Mouse (Mus musculus) kidney, adult 18-20 months (tissue): ENCODE data around the gene Nemf.
A peak's percentile ranks its signal among the peaks of the same experiment; 100 is the strongest.
"Not testable (repeated sequence)": the region's sequence is repeated elsewhere in the genome, so short reads cannot be mapped to it uniquely, and the experiment has no call there.

Experiments
- DNase-seq: peaks from one replicate; pipeline ENCODE4 v3.0.0; 2021

Gene Nemf

DNA sequence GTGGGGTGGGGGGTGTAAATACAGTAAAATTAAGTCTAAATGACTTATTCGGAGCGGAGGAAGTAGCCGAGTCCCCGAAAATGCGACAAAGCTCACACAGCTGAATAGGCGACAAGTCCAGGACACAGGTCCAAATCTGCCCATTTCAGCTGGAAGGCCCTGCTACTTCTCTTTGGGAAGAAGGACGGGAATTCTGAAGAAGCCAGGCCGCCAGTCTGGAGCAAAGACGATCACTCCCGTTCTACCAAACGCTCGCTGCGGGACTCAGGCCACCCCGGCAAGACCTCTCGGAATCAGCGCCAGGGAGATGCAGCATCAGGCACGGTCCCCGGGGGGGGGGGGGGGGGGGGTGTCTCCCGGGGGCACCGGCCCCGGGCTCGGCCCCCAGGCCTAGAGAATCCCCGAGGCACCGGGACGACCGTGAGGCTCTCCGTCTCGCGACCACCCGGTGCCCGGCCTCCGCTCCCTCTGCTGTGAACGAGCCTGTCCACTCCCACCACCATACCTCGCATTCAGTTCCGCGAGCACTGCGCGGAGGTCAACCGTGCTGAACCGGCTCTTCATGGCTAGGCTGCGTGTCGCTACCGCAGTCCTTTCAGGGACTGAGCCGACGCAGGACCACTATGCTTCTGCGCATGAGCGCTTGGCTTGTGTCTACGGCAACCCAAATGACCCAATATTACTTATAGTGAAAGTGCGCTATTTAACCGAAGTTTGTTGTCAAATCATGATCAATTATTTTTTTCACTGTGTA, at the start of gene Nemf:
Gene Nemf (minus strand): TSS at position 620 of the 754 bp plus-strand sequence.
- DNase-seq, result peak; percentile 90

GRCm38 (mm10) chr12:69402594-69403167, 45.7 kb upstream of the Nemf start:
- no peak for DNase-seq

- DNase-seq, result no peak
These were observed 45.1 kb upstream of the Nemf start for GRCm38 (mm10) chr12:69402100-69402499.

GRCm38 (mm10) chr12:69400871-69401286, 43.9 kb upstream of the Nemf start:
- no peak for DNase-seq

GRCm38 (mm10) chr12:69400367-69400766, 43.4 kb upstream of the Nemf start:
- DNase-seq, result no peak

DNA sequence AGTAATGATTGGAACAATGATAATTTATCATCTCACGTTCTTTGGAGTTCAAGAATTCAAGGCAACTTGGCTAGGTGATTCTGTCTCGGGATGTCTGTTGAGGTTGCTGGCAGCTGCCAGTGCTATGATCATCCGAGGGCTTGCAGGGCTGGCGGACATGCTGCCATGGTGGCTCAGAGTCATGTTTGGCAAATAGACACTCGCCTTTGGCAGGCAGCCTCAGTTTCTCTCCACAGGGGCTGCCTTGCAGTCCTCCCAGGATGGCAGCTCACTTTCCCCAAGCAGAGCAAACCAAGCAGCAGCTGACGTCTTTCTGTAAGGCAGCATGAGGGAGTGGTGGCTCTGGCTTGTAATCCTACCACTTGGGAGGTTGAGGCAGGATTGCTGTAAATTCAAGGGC, 37.5 kb upstream of the Nemf start:
- DNase-seq, result no peak

GRCm38 (mm10) chr12:69393076-69393475, 36.1 kb upstream of the Nemf start:
- no peak for DNase-seq

- no peak for DNase-seq
These were observed 33.2 kb upstream of the Nemf start for GRCm38 (mm10) chr12:69390000-69390698.

DNA sequence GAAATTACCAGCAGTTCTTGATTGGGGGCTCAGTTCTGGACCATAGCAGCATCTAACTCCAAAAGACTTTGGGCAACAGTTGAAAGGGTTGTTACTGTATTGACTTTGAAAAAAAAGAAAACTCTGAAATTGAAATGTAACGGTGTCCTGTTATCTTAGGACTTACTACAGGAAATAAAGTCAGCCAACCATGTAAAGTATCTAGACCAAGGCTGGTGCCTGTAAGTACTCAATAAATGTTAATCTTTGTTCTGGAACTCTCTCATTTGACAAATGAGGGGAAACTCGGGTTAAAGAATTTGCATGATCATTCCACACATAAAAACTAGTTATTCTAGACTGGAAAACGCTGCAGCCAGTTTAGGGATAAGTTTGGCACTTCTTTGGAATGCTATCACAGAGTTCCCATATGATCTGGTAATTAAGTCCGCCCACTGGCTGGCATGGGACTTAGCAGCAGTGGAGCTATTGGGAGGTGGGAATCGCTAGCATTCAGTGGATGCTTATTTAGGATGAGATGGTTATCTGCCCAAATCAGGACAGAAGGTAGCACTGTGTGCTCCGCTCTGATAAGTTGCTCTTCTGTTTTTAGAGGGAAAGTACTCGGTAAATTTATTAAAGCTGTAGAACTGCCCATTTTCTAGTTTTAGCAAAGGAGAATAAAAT, 32.4 kb upstream of the Nemf start:
- no peak for DNase-seq

DNA sequence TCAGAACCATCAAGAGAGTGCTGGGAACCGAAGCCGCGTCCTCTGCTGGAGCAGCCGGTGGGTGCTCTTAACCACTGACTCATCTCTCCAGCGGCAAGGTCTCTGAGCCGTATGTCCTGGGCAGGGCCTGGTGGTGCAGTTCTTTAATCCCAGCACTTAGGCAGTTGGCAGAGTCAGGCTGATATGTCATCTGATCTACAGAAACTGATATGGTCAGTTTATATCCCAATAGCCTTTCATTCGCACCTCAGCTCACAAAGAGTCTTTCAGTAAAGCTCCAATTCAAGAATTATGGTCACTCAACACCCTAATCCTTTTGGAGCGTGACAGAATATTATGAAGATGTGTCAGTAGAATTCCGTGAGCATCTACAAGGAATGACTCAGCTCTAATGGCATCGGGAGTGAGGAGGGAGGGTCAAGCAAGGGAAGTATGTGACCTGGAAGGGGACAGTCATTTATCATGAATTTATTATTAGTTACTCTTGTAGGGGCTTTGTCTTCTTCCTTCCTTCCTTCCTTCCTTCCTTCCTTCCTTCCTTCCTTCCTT, 31.4 kb upstream of the Nemf start:
- no peak for DNase-seq

DNA sequence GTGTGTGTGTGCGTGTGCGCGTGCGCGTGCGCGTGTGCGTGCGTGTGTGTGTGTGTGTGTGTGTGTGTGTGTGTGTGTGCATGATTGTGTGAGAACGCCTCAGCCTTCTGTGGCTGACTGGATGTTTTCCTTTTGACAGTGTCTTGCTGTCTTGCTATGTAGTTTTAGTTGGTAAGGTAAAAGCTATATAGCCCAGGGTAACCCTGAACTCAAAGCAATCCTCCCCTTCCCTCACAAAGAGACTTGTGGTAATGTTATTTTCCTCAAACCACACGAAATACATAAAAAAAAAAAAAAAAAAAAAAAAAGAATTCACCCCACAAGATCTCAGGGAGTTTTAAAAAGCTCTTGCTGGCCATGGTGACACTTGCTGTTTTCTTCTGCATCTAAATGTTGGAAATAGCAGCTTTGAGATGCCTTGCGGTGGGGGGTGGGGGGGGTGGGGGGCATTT, 29.3 kb upstream of the Nemf start:
- not testable (repeated sequence) for DNase-seq

GRCm38 (mm10) chr12:69385542-69386280, 28.7 kb upstream of the Nemf start:
- no peak for DNase-seq

GRCm38 (mm10) chr12:69384606-69385005, 27.6 kb upstream of the Nemf start:
- no peak for DNase-seq

- no peak for DNase-seq
These were observed 25.9 kb upstream of the Nemf start for GRCm38 (mm10) chr12:69382880-69383279.

DNA sequence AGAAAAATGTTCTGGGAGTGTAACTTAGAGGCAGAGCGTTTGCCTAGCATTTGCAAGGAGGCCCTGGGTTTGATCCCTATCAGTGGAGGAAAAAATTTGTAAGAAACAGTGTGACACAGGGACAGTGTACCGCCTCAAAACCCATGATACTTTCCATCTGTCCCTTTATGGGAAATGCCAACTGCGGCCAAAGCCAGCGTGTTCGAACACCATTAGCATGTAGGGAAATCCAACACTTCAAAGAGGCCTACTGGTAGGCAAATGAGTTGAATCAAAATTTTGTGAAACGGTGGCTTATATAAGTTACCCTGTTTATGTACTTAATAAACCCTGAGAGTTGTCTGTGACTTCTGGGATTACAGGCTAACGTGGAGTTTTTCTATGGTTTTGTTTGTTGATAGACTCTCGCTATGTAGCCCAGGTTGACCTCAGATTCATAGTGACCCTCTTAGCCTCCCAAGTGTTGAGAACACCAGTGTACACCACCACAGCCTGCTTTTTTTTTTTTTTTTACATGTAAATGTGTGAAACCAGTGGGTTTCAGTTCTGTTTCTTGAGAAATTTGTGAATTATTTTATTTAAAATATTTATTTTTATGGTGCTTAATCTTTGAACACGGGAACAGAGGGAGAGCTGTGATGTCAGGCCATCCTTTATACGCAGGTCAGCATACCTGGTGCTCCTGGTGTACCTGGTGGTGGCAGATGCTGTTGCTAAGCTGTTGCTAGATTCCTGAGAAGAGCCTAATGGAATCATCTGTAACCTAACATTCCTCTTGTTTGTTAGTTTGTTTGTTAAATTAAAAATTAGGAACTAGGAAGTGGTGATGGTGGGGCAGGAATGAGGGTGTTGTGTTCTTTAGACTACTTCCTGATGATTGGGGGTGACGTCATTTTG, 21.8 kb upstream of the Nemf start:
- no peak for DNase-seq

GRCm38 (mm10) chr12:69377636-69378035, 20.7 kb upstream of the Nemf start:
- DNase-seq, result not testable (repeated sequence)

DNA sequence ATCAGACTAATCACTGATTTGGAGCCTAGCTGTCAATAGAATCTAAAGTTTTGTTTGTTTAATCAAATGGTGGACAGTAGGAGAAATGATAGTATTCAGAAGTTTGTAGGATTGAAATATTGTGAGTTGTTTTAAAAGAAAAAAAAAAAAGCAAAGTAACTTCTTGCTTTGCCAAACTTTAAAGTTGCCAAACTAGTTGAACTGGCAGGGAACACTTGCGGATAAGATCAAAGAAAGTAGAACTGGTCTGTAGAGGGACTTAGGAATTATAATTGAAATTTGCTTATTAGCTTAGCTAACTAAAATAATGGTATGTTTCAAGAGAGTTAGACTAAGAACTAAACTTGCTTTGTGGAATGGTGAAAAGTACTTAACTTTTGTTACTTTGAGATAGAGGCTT, 20.2 kb upstream of the Nemf start:
- DNase-seq, result no peak

GRCm38 (mm10) chr12:69376132-69376531, 19.2 kb upstream of the Nemf start:
- no peak for DNase-seq

DNA sequence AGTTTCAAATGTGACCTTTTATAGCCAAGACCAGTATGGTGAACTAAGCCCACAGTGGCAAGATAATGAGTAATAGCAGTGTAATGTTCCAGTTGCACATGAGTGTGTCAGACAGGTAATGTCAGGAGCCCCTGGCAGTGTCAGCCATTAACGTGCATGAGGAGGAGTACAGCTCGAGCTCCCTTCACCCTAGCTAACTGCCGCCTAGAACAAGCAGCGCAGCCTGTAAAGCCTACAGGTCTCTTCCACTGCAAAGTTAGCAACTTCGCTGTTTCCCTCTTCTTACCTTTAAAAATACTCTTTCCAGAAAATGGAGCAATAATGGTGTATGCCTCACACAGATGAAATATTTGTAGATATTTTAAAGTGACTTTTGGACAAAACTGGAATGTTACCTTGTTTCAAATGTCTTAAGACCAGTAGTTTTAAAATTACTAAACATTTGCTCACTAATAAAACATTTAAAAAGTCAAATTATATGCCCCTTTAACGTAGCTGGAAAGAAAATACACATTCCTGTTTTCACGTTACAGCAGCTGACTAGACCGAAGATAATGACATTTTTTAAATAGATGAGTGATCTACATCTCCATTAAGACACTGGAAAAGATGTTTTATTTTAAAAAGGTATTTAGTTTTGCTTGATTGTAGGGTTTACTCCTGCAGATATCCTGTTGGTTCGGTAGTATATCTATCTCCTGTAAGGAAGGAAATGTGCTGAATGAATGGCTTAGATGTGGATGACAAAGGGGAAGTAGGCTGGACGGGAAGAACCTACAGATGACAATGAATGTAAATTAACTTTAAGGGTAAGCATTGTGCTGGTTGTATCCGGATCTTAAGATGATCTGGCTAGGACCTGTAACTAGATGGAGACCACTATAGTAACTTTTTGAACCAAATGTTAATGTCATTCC, 17.1 kb upstream of the Nemf start:
- DNase-seq, result no peak

- DNase-seq, result peak; percentile 44
These were observed 15.9 kb upstream of the Nemf start for GRCm38 (mm10) chr12:69372731-69373331.
